In genomic region chr4:55203731-55204710, GRCm38 (mm10) we compare ENCODE assay signal across 15 mouse cellular contexts.
DNase-seq lines count a peak whose midpoint lies in the region; ATAC-seq and TF ChIP-seq lines count a peak whose summit lies in the region.
"Had no signal": no experiment of that assay in that cellular context is flagged by ENCODE, and none has a peak within 500 bp of the region (broad histone marks: within the 10 kb centered on the region; RNA-seq: fewer than 3 reads in every experiment).

No protein-coding gene starts in this region.

- ATAC-seq in hindbrain, embryonic 16.5 days: no peak
- no peak for ATAC-seq in liver, embryonic 12.5 days
- ATAC-seq: forebrain, embryonic 14.5 days had no signal

- WGBS in hindbrain, embryonic 10.5 days: 46% methylated on average over 20 of the region's 20 CpGs
- 45% methylated on average over 19 of the region's 20 CpGs for WGBS in hindbrain, embryonic 16.5 days
- WGBS in liver, embryonic 12.5 days (ENCODE audit: insufficient replicate concordance): 48% methylated on average over 20 of the region's 20 CpGs

- no peaks in the 10 kb centered on the region for H3K36me3 ChIP-seq in hindbrain, embryonic 10.5 days
- no peaks in the 10 kb centered on the region for H3K36me3 ChIP-seq in hindbrain, embryonic 16.5 days (ENCODE audit: control insufficient read depth, insufficient read depth, low read length)
- no peaks in the 10 kb centered on the region for H3K36me3 ChIP-seq in ES-Bruce4 (ENCODE audit: control insufficient read depth, insufficient read depth, low read length, poor library complexity, severe bottlenecking)
- H3K36me3 ChIP-seq in liver, embryonic 12.5 days: no peaks in the 10 kb centered on the region

- H3K27ac ChIP-seq in hindbrain, embryonic 10.5 days: peak overlapping the region; percentile 30; the same call in 1 of the 2 replicates
- no peak overlapping the region for H3K27ac ChIP-seq in hindbrain, embryonic 16.5 days (ENCODE audit: low read depth, low read length)
- peak overlapping the region; percentile 60 for H3K27ac ChIP-seq in ES-Bruce4 (ENCODE audit: insufficient read depth, low read length)
- no peak overlapping the region for H3K27ac ChIP-seq in liver, embryonic 12.5 days

- H3K27me3 ChIP-seq in hindbrain, embryonic 10.5 days (ENCODE audit: insufficient read depth, poor library complexity, severe bottlenecking): peaks cover 12% of the 10 kb centered on the region; the same call in 1 of the 2 replicates
- no peaks in the 10 kb centered on the region for H3K27me3 ChIP-seq in hindbrain, embryonic 16.5 days (replicated peaks; ENCODE audit: control insufficient read depth, insufficient read depth, low read length)
- no peaks in the 10 kb centered on the region for H3K27me3 ChIP-seq in ES-Bruce4 (ENCODE audit: control insufficient read depth, insufficient read depth, low read length, poor library complexity, severe bottlenecking)
- peaks cover 10% of the 10 kb centered on the region; the same call in 1 of the 2 replicates for H3K27me3 ChIP-seq in liver, embryonic 12.5 days (replicated peaks)

- peak; percentile 88 for TF ChIP-seq EP300 in ES-Bruce4 (IDR thresholded peaks at IDR 0.05; ENCODE audit: insufficient read depth, low read depth, low read length)

- peak; percentile 12 for DNase-seq in hindbrain, embryonic 10.5 days (ENCODE audit: low spot score)
- DNase-seq in brain, embryonic 14.5 days (ENCODE audit: low read depth): peak; percentile 31
- peak; percentile 56 for DNase-seq in forelimb bud, embryonic 11.5 days (ENCODE audit: low read depth, low spot score)
- no peak for DNase-seq in c-Kit-positive CD71-positive TER-119-positive erythroid progenitor cells, embryonic 14.5 days (ENCODE audit: low spot score)
- no peak for DNase-seq in ovary, postnatal 36 days (ENCODE audit: low spot score)
- DNase-seq: adrenal gland, postnatal 14 days; cerebellum, adult 11 months; gastrocnemius, postnatal 25 days; heart, postnatal 10 days; kidney, adult 11 months; spleen, adult 18-20 months had no signal

- TF ChIP-seq POLR2A in ES-Bruce4 (IDR thresholded peaks at IDR 0.05; ENCODE audit: insufficient read depth, low read length): no peak
- TF ChIP-seq POLR2A in brain, embryonic 14.5 days (IDR thresholded peaks at IDR 0.05; ENCODE audit: borderline replicate concordance, extremely low read depth, insufficient read depth, insufficient read length, poor library complexity, severe bottlenecking): no peak

- TF ChIP-seq CTCF in ES-Bruce4 (IDR thresholded peaks at IDR 0.05; ENCODE audit: low read depth, low read length): no peak
- TF ChIP-seq CTCF in brain, embryonic 14.5 days (IDR thresholded peaks at IDR 0.05; ENCODE audit: borderline replicate concordance, extremely low read depth, insufficient read depth, insufficient read length): no peak

- H3K9me3 ChIP-seq in hindbrain, embryonic 10.5 days: no peaks in the 10 kb centered on the region
- H3K9me3 ChIP-seq in hindbrain, embryonic 16.5 days (ENCODE audit: control insufficient read depth, low read length): no peaks in the 10 kb centered on the region
- no peaks in the 10 kb centered on the region for H3K9me3 ChIP-seq in ES-Bruce4 (replicated peaks; ENCODE audit: control insufficient read depth, insufficient read depth, low read length, poor library complexity, severe bottlenecking)
- no peaks in the 10 kb centered on the region for H3K9me3 ChIP-seq in liver, embryonic 12.5 days (replicated peaks)

- no peak overlapping the region for H3K4me3 ChIP-seq in hindbrain, embryonic 10.5 days
- no peak overlapping the region for H3K4me3 ChIP-seq in hindbrain, embryonic 16.5 days (ENCODE audit: low read length)
- peak overlapping the region; percentile 24 for H3K4me3 ChIP-seq in ES-Bruce4 (ENCODE audit: low read depth, low read length)
- no peak overlapping the region for H3K4me3 ChIP-seq in liver, embryonic 12.5 days

- H3K9ac ChIP-seq in hindbrain, embryonic 16.5 days (ENCODE audit: low read depth, low read length): no peak overlapping the region
- peak overlapping the region; percentile 60 for H3K9ac ChIP-seq in ES-Bruce4 (ENCODE audit: low read depth, poor library complexity, severe bottlenecking)
- H3K9ac ChIP-seq in liver, embryonic 12.5 days: no peak overlapping the region

- H3K4me2 ChIP-seq in hindbrain, embryonic 16.5 days (ENCODE audit: low read length): no peak overlapping the region
- no peak overlapping the region for H3K4me2 ChIP-seq in liver, embryonic 12.5 days

- H3K4me1 ChIP-seq in hindbrain, embryonic 10.5 days (replicated peaks): peaks cover 27% of the 10 kb centered on the region
- H3K4me1 ChIP-seq in hindbrain, embryonic 16.5 days (ENCODE audit: control insufficient read depth, insufficient read depth, low read depth, low read length): peaks cover 9% of the 10 kb centered on the region
- peaks cover 11% of the 10 kb centered on the region for H3K4me1 ChIP-seq in ES-Bruce4 (ENCODE audit: control insufficient read depth, insufficient read depth, low read length)
- H3K4me1 ChIP-seq in liver, embryonic 12.5 days: no peaks in the 10 kb centered on the region

Comparison
In these comparisons a context has a peak if more than half of its experiments do, and no peak if none do; other contexts are left out.
1. H3K27ac ChIP-seq: peak in hindbrain, embryonic 10.5 days (single experiment) and ES-Bruce4 (single experiment); none in hindbrain, embryonic 16.5 days (single experiment) and liver, embryonic 12.5 days (single experiment).
2. DNase-seq: peak in hindbrain, embryonic 10.5 days (single experiment), brain, embryonic 14.5 days (single experiment) and forelimb bud, embryonic 11.5 days (single experiment); none in c-Kit-positive CD71-positive TER-119-positive erythroid progenitor cells, embryonic 14.5 days (single experiment) and ovary, postnatal 36 days (single experiment).